Mouse (Mus musculus) heart, embryonic 14.5 days (tissue): Measurements from ENCODE around the gene Raf1. TPM values are rescaled to one million over a fixed set of nuclear protein-coding genes. Genes with fewer than 3 reads are reported as not detected.
A peak's percentile ranks its signal among the peaks of the same experiment; 100 is the strongest.

Source experiments
- ATAC-seq: fragments of 200-750 bp; cut with Nextera tagmentation; 2 replicates; pipeline ENCODE4 v1.8.0; 2017; ENCODE audit warnings: low read depth, moderate TSS enrichment; ENCODE audit not compliant: insufficient number of reproducible peaks, insufficient read depth, low FRiP score
- H3K27ac ChIP-seq, 2 experiments: fragments of 200-500 bp in 1 of 2; fragments of 300-500 bp in 1 of 2; sonication (generic) in 1 of 2; replicated peaks in 1 of 2; 2 replicates each; pipeline ENCODE4 v1.5.1; 2012 to 2014; ENCODE audit warnings: low read depth in 2 of 2, low read length in 2 of 2, control low read depth in 1 of 2, mild to moderate bottlenecking in 1 of 2, mixed read lengths in 1 of 2; ENCODE audit not compliant: control insufficient read depth in 1 of 2, insufficient read depth in 1 of 2
- H3K27me3 ChIP-seq: fragments of 300-500 bp; sonication (generic); 2 replicates; pipeline ENCODE4 v1.6.1; 2014; ENCODE audit warnings: mild to moderate bottlenecking, low read length, control low read depth; ENCODE audit not compliant: control insufficient read depth, insufficient read depth
- H3K36me3 ChIP-seq: fragments of 300-500 bp; sonication (generic); 2 replicates; pipeline ENCODE4 v1.6.1; 2014; ENCODE audit warnings: mild to moderate bottlenecking, control low read depth, low read length, mixed read lengths; ENCODE audit not compliant: control insufficient read depth, insufficient read depth
- H3K4me1 ChIP-seq, 2 experiments: fragments of 200-500 bp in 1 of 2; fragments of 300-500 bp in 1 of 2; sonication (generic) in 1 of 2; 2 replicates each; pipeline ENCODE4 v1.6.1; 2012 to 2014; ENCODE audit warnings: low read length in 2 of 2, control low read depth in 1 of 2, mixed read lengths in 1 of 2; ENCODE audit not compliant: control insufficient read depth in 2 of 2, insufficient read depth in 2 of 2
- H3K4me2 ChIP-seq: fragments of 300-500 bp; sonication (generic); 2 replicates; pipeline ENCODE4 v1.6.1; 2014; ENCODE audit warnings: mild to moderate bottlenecking, low read length
- H3K4me3 ChIP-seq, 2 experiments: fragments of 200-500 bp in 1 of 2; fragments of 300-500 bp in 1 of 2; sonication (generic) in 1 of 2; 2 replicates each; pipeline ENCODE4 v1.5.1; 2012 to 2014; ENCODE audit warnings: low read length in 2 of 2, mild to moderate bottlenecking in 2 of 2, control low read depth in 1 of 2, low read depth in 1 of 2, moderate library complexity in 1 of 2; ENCODE audit not compliant: control insufficient read depth in 1 of 2, insufficient read depth in 1 of 2
- H3K9ac ChIP-seq: fragments of 300-500 bp; sonication (generic); 2 replicates; pipeline ENCODE4 v1.6.1; 2014; ENCODE audit warnings: mild to moderate bottlenecking, low read length
- H3K9me3 ChIP-seq: fragments of 300-500 bp; sonication (generic); 2 replicates; pipeline ENCODE4 v1.6.1; 2016; ENCODE audit warnings: low read length, control low read depth; ENCODE audit not compliant: control insufficient read depth
- WGBS: fragments of 180-500 bp; shearing (Covaris S2); extraction: QIAGEN DNeasy Blood & Tissue Kit; methylation state at CpG from one replicate; pipeline ENCODE4 v1.1.7; 2014; 5-methylcytosine and 5-hydroxymethylcytosine counted together
- polyA plus RNA-seq: library from polyadenylated mRNA; unstranded; fragments of >200 nt; fragmentation: Nextera tagmentation; extraction: Ambion mirVana; gene quantifications from 2 replicates; pipeline ENCODE4 v1.2.1, GENCODE M21; 2014

Raf1 gene
- polyA plus RNA-seq, 1 experiment from 2014 or later = 131 TPM

GRCm38 (mm10) chr6:115664268-115664667 is 12.2 kb downstream of the Raf1 start:
- no peaks in the 10 kb centered on the region for H3K27me3 ChIP-seq
- no peak for ATAC-seq
- H3K9ac ChIP-seq = no peak overlapping the region
- no peak overlapping the region for H3K27ac ChIP-seq
- no peaks in the 10 kb centered on the region for H3K9me3 ChIP-seq
- H3K36me3 ChIP-seq = 0 out of 2 replicates have a peak, but pooled peaks cover 11% of the 10 kb centered on the region
- 38% methylated on average over 3 of the region's 3 CpGs for WGBS
- H3K4me1 ChIP-seq = peaks cover 6 to 48% of the 10 kb centered on the region in 2 experiments
- H3K4me2 ChIP-seq = no peak overlapping the region
- no peak overlapping the region for H3K4me3 ChIP-seq

- ATAC-seq = no peak
- Histone ChIP-seq H3K27me3 (no peaks in the 10 kb centered on the region), H3K36me3 (0 out of 2 replicates have a peak, but pooled peaks cover 11% of the 10 kb centered on the region), H3K4me2 (no peak overlapping the region), H3K4me3 (no peak overlapping the region), H3K4me1 (peaks cover 0 to 34% of the 10 kb centered on the region in 2 experiments), H3K9ac (no peak overlapping the region), H3K27ac (no peak overlapping the region), H3K9me3 (no peaks in the 10 kb centered on the region)
Observed at GRCm38 (mm10) chr6:115658802-115659201, 17.6 kb downstream of the Raf1 start.

GRCm38 (mm10) chr6:115653939-115654338 is 22.5 kb downstream of the Raf1 start:
- no peak overlapping the region for H3K4me2 ChIP-seq
- H3K36me3 ChIP-seq = no peaks in the 10 kb centered on the region; the same call in 1 of the 2 replicates
- H3K27me3 ChIP-seq = no peaks in the 10 kb centered on the region
- no peak overlapping the region for H3K27ac ChIP-seq
- H3K9me3 ChIP-seq = no peaks in the 10 kb centered on the region
- H3K4me3 ChIP-seq = no peak overlapping the region
- 60% methylated on average over 2 of the region's 2 CpGs for WGBS
- ATAC-seq = no peak
- peaks cover 7 to 45% of the 10 kb centered on the region in 2 experiments for H3K4me1 ChIP-seq
- no peak overlapping the region for H3K9ac ChIP-seq

- ATAC-seq = no peak
- no peaks in the 10 kb centered on the region; the same call in 1 of the 2 replicates for H3K36me3 ChIP-seq
- no peak overlapping the region for H3K27ac ChIP-seq
- H3K9ac ChIP-seq = no peak overlapping the region
- no peaks in the 10 kb centered on the region for H3K27me3 ChIP-seq
- no peak overlapping the region for H3K4me2 ChIP-seq
- no peak overlapping the region for H3K4me3 ChIP-seq
- peaks cover 7 to 31% of the 10 kb centered on the region in 2 experiments for H3K4me1 ChIP-seq
- H3K9me3 ChIP-seq = no peaks in the 10 kb centered on the region
Observed at GRCm38 (mm10) chr6:115651719-115652118, 24.7 kb downstream of the Raf1 start.

GRCm38 (mm10) chr6:115650476-115651427 is 25.7 kb downstream of the Raf1 start:
- WGBS = 33% methylated on average over 5 of the region's 5 CpGs
- Histone ChIP-seq H3K36me3 (no peaks in the 10 kb centered on the region; the same call in 1 of the 2 replicates), H3K4me2 (peak overlapping the region; percentile 2; the same call in 1 of the 2 replicates), H3K9ac (0 out of 2 replicates have a peak overlapping the region, but pooled peaks have one; percentile 14), H3K4me1 (peaks cover 7 to 31% of the 10 kb centered on the region in 2 experiments), H3K27ac (peak overlapping the region; percentile 36 to 74), H3K9me3 (no peaks in the 10 kb centered on the region), H3K27me3 (no peaks in the 10 kb centered on the region), H3K4me3 (no peak overlapping the region)
- no peak for ATAC-seq

GRCm38 (mm10) chr6:115649792-115650365 is 26.6 kb downstream of the Raf1 start:
- Histone ChIP-seq H3K4me1 (peaks cover 7 to 31% of the 10 kb centered on the region in 2 experiments), H3K4me3 (no peak overlapping the region), H3K27me3 (no peaks in the 10 kb centered on the region), H3K9me3 (no peaks in the 10 kb centered on the region), H3K9ac (no peak overlapping the region), H3K27ac (peak overlapping the region in 1 of 2 experiments; percentile 74; a peak in 1 of 4 replicates), H3K4me2 (no peak overlapping the region), H3K36me3 (no peaks in the 10 kb centered on the region; the same call in 1 of the 2 replicates)
- 37% methylated on average over 1 of the region's 1 CpGs for WGBS
- ATAC-seq = no peak

GRCm38 (mm10) chr6:115643315-115643714 is 33.1 kb downstream of the Raf1 start:
- H3K4me3 ChIP-seq = no peak overlapping the region
- 68% methylated on average over 1 of the region's 1 CpGs for WGBS
- ATAC-seq = no peak
- H3K36me3 ChIP-seq = peaks cover 52% of the 10 kb centered on the region
- H3K4me2 ChIP-seq = no peak overlapping the region
- H3K27me3 ChIP-seq = no peaks in the 10 kb centered on the region
- no peaks in the 10 kb centered on the region for H3K4me1 ChIP-seq
- no peak overlapping the region for H3K27ac ChIP-seq
- H3K9me3 ChIP-seq = no peaks in the 10 kb centered on the region
- H3K9ac ChIP-seq = no peak overlapping the region
